Mouse (Mus musculus): ENCODE measurements around the gene Snx9.

DNA sequence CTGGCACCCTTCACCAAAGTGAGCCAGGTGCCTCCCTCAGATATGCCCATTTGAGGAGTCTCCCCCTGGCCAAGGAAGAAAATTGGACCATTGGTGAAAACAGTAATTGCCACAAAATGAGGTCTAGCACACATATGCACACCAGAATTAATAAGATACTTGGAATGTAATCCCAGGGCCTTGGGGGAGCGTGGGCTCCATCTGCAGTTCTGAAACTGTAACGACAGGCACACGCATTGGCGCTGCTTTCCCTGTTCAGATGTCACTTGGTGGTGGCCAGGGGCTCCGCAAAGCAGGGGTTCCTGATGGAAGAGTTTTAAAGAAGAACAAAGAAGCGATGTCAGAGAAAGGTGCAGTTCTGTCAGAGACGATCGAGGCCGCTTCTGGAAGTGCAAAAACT lies 82.2 kb downstream of the Snx9 start:
- TF ChIP-seq POLR2A (IDR thresholded peaks at IDR 0.05; ENCODE audit: insufficient read length, low read depth) (no peak), MAX (IDR thresholded peaks at IDR 0.05; ENCODE audit: low read depth) (no peak), MYOG (IDR thresholded peaks at IDR 0.05; ENCODE audit: control insufficient read depth in 1 of 3, insufficient read depth in 1 of 3, insufficient read length in 2 of 3, low read depth in 2 of 3) (no peak), MYOD1 (IDR thresholded peaks at IDR 0.05; ENCODE audit: control insufficient read depth in 1 of 3, insufficient read length in 2 of 3, low read depth in 2 of 3) (no peak), SRF (IDR thresholded peaks at IDR 0.05; ENCODE audit: control insufficient read depth, insufficient read length, low read depth) (no peak), USF1 (IDR thresholded peaks at IDR 0.05; ENCODE audit: low read depth) (no peak), REST (IDR thresholded peaks at IDR 0.05; ENCODE audit: insufficient read depth, insufficient read length) (no peak), E2F4 (IDR thresholded peaks at IDR 0.05; ENCODE audit: insufficient read depth) (no peak), CEBPB (IDR thresholded peaks at IDR 0.05; ENCODE audit: insufficient read depth, poor library complexity, severe bottlenecking) (no peak), POLR2AphosphoS2 (IDR thresholded peaks at IDR 0.05; ENCODE audit: insufficient read length, low read depth) (no peak)

Data from myocyte (in vitro differentiated cells).